Mouse (Mus musculus) layer of hippocampus, postnatal 14 days (tissue): Measurements from ENCODE around the gene Arhgef1. TPM values are rescaled to one million over a fixed set of nuclear protein-coding genes. Genes with fewer than 3 reads are reported as not detected.

Source experiments
- microRNA-seq, 2 experiments: library from miRNA; unstranded; fragments of <30 nt; microRNA quantifications; one replicate each; pipeline ENCODE4 v1.2.0; 2021
- total RNA-seq, 2 experiments: library from RNA; stranded (reverse); gene quantifications; 2 replicates each; pipeline ENCODE4 v1.2.3; 2021

The Arhgef1 gene
- total RNA-seq, 2 experiments from 2014 or later: 78.2 to 82.2 TPM

Small RNA genes lying within 50 kb of the gene (microRNA-seq; reads per million reads assigned to microRNA genes)
- gene Mir7046: 5.7 to 7.0 reads per million in 2 experiments

Other genes starting within 250 kb of the Arhgef1 start
- gene Tex101, start 226.2 kb upstream of the Arhgef1 start, total RNA-seq: not detected
- not detected for gene BC049730, start 193.7 kb upstream of the Arhgef1 start, total RNA-seq
- gene Gm4763, start 176.0 kb upstream of the Arhgef1 start, total RNA-seq: not detected
- gene Cd177, start 142.6 kb upstream of the Arhgef1 start, total RNA-seq: not detected
- gene Ceacam10, start 125.7 kb upstream of the Arhgef1 start, total RNA-seq: not detected
- gene Gm9844, start 40.7 kb upstream of the Arhgef1 start, total RNA-seq: 1 to 10 TPM; 1.3 to 2.1 TPM
- gene Lypd4, start 33.0 kb upstream of the Arhgef1 start, total RNA-seq: not detected
- gene Dmrtc2, start 32.9 kb upstream of the Arhgef1 start, total RNA-seq: not detected
- gene Rps19, start 18.5 kb upstream of the Arhgef1 start, total RNA-seq: 100 to 1,000 TPM; 452 TPM
- gene Cd79a, start 5.5 kb upstream of the Arhgef1 start, total RNA-seq: under 1 TPM; 0.37 to 0.43 TPM
- gene Gm4881, start 41.6 kb downstream of the Arhgef1 start, total RNA-seq: not detected
- 100 to 1,000 TPM; 262 to 275 TPM for gene Rabac1, start 69.8 kb downstream of the Arhgef1 start, total RNA-seq
- 1,000 to 10,000 TPM; 2,620 to 2,738 TPM for gene Atp1a3, start 103.0 kb downstream of the Arhgef1 start, total RNA-seq
- 100 to 1,000 TPM; 258 to 270 TPM for gene Grik5, start 169.4 kb downstream of the Arhgef1 start, total RNA-seq
- gene Zfp574, start 169.7 kb downstream of the Arhgef1 start, total RNA-seq: 10 to 100 TPM; 25.0 to 26.1 TPM